Mouse (Mus musculus) stomach, adult 2 months (tissue): ENCODE results near the gene Slc25a45. TPM values are rescaled to one million over a fixed set of nuclear protein-coding genes. Genes with fewer than 3 reads are reported as not detected.

Source experiments
- polyA plus RNA-seq: library from polyadenylated mRNA; depleted of rRNA; stranded (reverse); fragments of >200 nt; gene quantifications from 2 replicates; pipeline ENCODE4 v1.2.3, GENCODE M21; 2012; rRNA removed

Slc25a45 gene
- 9.7 and 9.8 TPM in 2 replicates for polyA plus RNA-seq

DNA sequence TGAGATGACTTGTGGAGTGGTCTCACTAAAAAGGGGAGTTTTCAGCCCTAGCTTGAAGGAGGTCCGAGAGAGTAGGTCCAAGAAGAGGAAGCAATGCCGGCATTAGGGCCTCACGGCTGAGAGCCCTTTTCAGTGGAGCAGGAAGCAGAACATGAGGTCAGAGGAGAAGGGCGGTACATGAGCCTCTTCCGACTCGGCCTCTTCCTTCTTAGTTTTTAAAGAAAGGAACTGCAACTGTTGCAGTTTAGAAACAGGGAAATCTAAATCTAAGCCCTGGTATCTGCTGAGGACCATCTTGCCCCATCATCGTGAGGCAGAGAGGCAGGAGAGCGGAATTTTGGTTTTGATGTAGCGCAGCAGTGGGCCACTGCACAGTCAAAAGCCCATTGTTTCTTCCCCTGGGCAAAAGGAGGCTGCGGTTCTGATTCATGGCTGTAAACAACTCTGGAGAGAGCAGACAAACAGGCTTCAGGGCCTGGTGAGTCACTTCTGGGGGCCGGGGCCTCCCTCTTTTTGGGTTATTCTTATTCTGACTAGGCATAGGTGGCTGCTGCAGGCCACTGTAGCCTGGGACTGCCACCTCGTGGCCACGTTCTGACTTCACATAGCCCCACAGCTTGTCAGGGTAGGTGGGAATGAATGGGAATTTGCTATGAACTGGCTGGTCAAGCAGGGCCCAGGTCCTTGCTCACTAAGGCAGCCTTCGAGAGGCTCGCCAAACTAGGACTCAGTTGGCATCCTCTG is at the start of gene Slc25a45:
Gene Slc25a45 (plus strand): TSS at position 191 of the 744 bp plus-strand sequence.

DNA sequence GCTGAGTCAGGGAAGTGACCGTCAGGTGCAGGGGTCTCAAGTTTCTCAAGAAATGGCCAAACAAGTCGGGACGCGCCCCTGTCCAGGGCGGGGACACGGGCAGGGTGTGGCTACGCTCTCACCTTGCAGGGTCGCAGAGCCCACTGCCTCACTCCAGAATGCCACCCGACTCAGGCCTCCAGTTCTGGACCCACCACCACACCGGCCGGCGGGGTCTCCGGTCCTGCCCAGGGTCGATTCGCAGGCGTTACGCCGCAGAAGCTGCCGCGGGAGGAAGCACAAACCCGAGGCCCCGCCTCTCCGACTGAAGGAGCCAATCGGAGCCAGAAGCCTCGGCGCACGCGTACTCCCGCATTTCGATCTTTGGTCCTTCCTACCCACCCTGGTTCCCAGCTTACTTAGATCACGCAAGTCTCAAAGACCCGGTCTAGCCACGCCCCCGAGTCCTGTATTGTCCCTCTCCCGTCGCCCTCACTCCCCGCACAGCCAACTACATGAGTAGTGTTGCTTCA is 2.6 kb upstream of the Slc25a45 start, which contains the start of gene Frmd8:
Gene Frmd8 (minus strand): TSS at position 306 of the 512 bp plus-strand sequence.

DNA sequence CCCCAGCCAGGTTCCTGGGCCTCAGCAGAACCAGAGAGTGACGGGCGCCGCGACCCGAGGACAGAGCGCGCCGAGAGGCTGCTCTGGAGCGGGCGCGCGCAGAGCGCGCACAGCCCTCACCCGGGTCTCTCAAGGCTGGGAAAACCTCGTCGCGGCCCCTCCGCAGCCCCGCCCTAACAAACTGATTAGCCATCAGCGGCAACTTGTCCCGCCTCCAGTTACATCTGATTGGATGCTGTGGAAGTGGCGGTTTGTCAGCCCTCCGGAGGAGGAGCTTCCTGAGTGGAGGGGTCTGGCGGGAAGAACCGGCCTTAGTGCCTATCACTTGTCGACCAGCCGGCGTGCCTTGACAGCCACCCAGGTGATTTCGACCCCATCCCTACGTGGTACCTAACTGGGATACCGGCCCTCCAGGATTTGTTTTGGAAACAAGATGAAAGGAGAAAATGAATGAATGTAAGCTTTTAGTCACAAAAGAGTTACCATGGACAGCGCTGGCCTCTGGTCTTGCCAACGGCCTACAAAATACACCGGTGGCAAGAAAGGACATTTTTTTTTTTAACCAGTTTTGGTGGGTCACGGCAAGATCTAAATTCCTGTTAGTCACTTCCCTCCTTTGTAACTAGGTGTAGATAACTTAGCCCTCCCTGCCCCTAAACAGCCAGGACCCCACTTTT is 16.5 kb downstream of the Slc25a45 start, which contains the start of gene Tigd3:
Gene Tigd3 (minus strand): TSS at position 148 of the 677 bp plus-strand sequence.

GRCm38 (mm10) chr19:5913007-5913719 is 35.6 kb downstream of the Slc25a45 start, which contains the start of gene Dpf2:
Dpf2 (minus strand) TSS chr19:5913010.

DNA sequence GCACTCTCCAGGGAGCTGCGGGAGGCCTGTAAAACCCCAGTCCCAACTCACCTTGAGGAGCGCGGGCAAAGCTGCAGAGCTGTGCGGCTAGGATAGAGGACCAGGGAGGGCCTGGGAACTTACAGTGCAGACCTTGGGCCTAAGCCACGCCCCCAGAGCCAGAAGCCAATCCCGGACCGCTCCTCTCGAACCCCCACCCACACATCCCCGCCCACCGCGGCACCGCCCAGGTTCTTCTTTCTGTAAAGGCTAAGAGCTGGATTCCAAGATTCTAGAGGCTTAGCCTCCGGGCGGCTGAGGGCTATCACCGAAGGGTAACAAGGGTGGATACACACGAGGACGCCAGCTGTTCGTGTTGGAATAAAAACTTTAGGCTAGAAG is 47.1 kb downstream of the Slc25a45 start, which contains the start of gene Cdc42ep2:
Gene Cdc42ep2 (minus strand): TSS at position 104 of the 381 bp plus-strand sequence.

Other genes with a start within 250 kb of the Slc25a45 start
- 51.2 and 52.1 TPM in 2 replicates for gene Rela, start 240.3 kb upstream of the Slc25a45 start, polyA plus RNA-seq
- gene Sipa1, start 214.1 kb upstream of the Slc25a45 start, polyA plus RNA-seq = 17.8 and 23.9 TPM in 2 replicates
- 39.8 and 46.6 TPM in 2 replicates for gene Map3k11, start 189.1 kb upstream of the Slc25a45 start, polyA plus RNA-seq
- 72.3 and 74.8 TPM in 2 replicates for gene Pcnx3, start 188.9 kb upstream of the Slc25a45 start, polyA plus RNA-seq
- 5.6 and 9.1 TPM in 2 replicates for gene Kcnk7, start 173.4 kb upstream of the Slc25a45 start, polyA plus RNA-seq
- gene Ehbp1l1, start 151.5 kb upstream of the Slc25a45 start, polyA plus RNA-seq = 38.0 and 41.9 TPM in 2 replicates
- 90.2 and 136 TPM in 2 replicates for gene Fam89b, start 148.2 kb upstream of the Slc25a45 start, polyA plus RNA-seq
- gene Ltbp3, start 136.9 kb upstream of the Slc25a45 start, polyA plus RNA-seq = 35.8 and 40.4 TPM in 2 replicates
- 40.1 and 44.5 TPM in 2 replicates for gene Scyl1, start 106.4 kb upstream of the Slc25a45 start, polyA plus RNA-seq
- 9.3 and 10.0 TPM in 2 replicates for gene Frmd8, start 2.5 kb upstream of the Slc25a45 start, polyA plus RNA-seq
- 0.19 and 0.25 TPM in 2 replicates for gene Tigd3, start 16.3 kb downstream of the Slc25a45 start, polyA plus RNA-seq
- gene Dpf2, start 35.2 kb downstream of the Slc25a45 start, polyA plus RNA-seq = 29.4 and 29.7 TPM in 2 replicates
- gene Cdc42ep2, start 47.0 kb downstream of the Slc25a45 start, polyA plus RNA-seq = 7.8 and 8.0 TPM in 2 replicates
- gene Pola2, start 86.4 kb downstream of the Slc25a45 start, polyA plus RNA-seq = 14.8 and 18.1 TPM in 2 replicates
- not detected in 2 replicates for gene Slc22a20, start 108.3 kb downstream of the Slc25a45 start, polyA plus RNA-seq
- gene Capn1, start 138.1 kb downstream of the Slc25a45 start, polyA plus RNA-seq = 37.4 and 43.7 TPM in 2 replicates
- gene Syvn1, start 168.8 kb downstream of the Slc25a45 start, polyA plus RNA-seq = 45.0 and 47.3 TPM in 2 replicates
- 5.1 and 5.2 TPM in 2 replicates for gene Mrpl49, start 180.0 kb downstream of the Slc25a45 start, polyA plus RNA-seq
- gene Fau, start 180.0 kb downstream of the Slc25a45 start, polyA plus RNA-seq = 722 and 1,119 TPM in 2 replicates
- gene Znhit2, start 183.4 kb downstream of the Slc25a45 start, polyA plus RNA-seq = 37.3 and 60.7 TPM in 2 replicates
- gene Tm7sf2, start 190.6 kb downstream of the Slc25a45 start, polyA plus RNA-seq = 43.1 and 48.4 TPM in 2 replicates
- gene Vps51, start 199.4 kb downstream of the Slc25a45 start, polyA plus RNA-seq = 34.6 and 34.9 TPM in 2 replicates
- not detected in 2 replicates for gene Tmem262, start 202.2 kb downstream of the Slc25a45 start, polyA plus RNA-seq
- gene Gm28374, start 204.4 kb downstream of the Slc25a45 start, polyA plus RNA-seq = 0.10 and 0.34 TPM in 2 replicates
- gene Zfpl1, start 207.1 kb downstream of the Slc25a45 start, polyA plus RNA-seq = 64.7 and 68.1 TPM in 2 replicates
- 0.80 and 1.0 TPM in 2 replicates for gene Cdca5, start 207.2 kb downstream of the Slc25a45 start, polyA plus RNA-seq
- gene AC131692.1, start 216.6 kb downstream of the Slc25a45 start, polyA plus RNA-seq = not detected in 2 replicates
- gene Naaladl1, start 228.0 kb downstream of the Slc25a45 start, polyA plus RNA-seq = 0.19 and 0.30 TPM in 2 replicates
- gene Sac3d1, start 240.8 kb downstream of the Slc25a45 start, polyA plus RNA-seq = 24.7 and 40.8 TPM in 2 replicates